Mouse (Mus musculus) thymus, adult 2 months (tissue): ENCODE measurements around the gene Ccdc184.

Experiments
- CTCF ChIP-seq: fragments of 200-500 bp; IDR thresholded peaks from 2 replicates; pipeline ENCODE4 v1.5.1; 2012; ENCODE audit warnings: mild to moderate bottlenecking, control low read depth, low read length, moderate library complexity, borderline replicate concordance; ENCODE audit not compliant: control insufficient read depth, poor library complexity, insufficient read depth; ENCODE audit errors: extremely low read depth
- POLR2A ChIP-seq: fragments of 200-500 bp; IDR thresholded peaks from 2 replicates; pipeline ENCODE4 v1.6.1; 2012; ENCODE audit warnings: mild to moderate bottlenecking, low read length, control low read depth, moderate library complexity; ENCODE audit not compliant: control insufficient read depth, poor library complexity, insufficient read depth; ENCODE audit errors: extremely low read depth

- TF ChIP-seq CTCF = no peak
- TF ChIP-seq POLR2A = no peak
Observed at GRCm38 (mm10) chr15:98135671-98136070, 31.3 kb upstream of the Ccdc184 start.
